Mouse (Mus musculus): ENCODE measurements at regions not wholly inside any gene's neighbourhood (a gene's known extent, or its start where the extent isn't known, plus 50 kb on each side); places are given as distances from the start of the nearest gene placed in this dataset. TPM values are rescaled to one million over a fixed set of nuclear protein-coding genes. Genes with fewer than 3 reads are reported as not detected.

GRCm38 (mm10) chr7:61878585-61878984 is 467.8 kb upstream of the Ndn start:
- Histone ChIP-seq H3K4me2 (replicated peaks) (no peak overlapping the region), H3K27ac (no peak overlapping the region; the same call in 1 of the 2 replicates), H3K27me3 (ENCODE audit: control insufficient read depth, insufficient read depth, low read length) (no peaks in the 10 kb centered on the region), H3K9ac (no peak overlapping the region), H3K4me1 (replicated peaks; ENCODE audit: control insufficient read depth, insufficient read depth, low read length) (peaks cover 6% of the 10 kb centered on the region; the same call in 1 of the 2 replicates), H3K36me3 (replicated peaks; ENCODE audit: control insufficient read depth, insufficient read depth) (peaks cover 8% of the 10 kb centered on the region), H3K9me3 (ENCODE audit: control insufficient read depth, low read length) (no peaks in the 10 kb centered on the region), H3K4me3 (replicated peaks; ENCODE audit: low read length) (no peak overlapping the region)
- no peak for ATAC-seq (ENCODE audit: low FRiP score)
- DNase-seq (ENCODE audit: low spot score) = no peak

MicroRNAs in the stretch of these regions (microRNA counts, 519-probe panel; counts per million panel counts)
- microRNA mmu-miR-344 = 4,913 counts per million, percentile 52 among the panel's probes with 10 or more counts

Small RNA genes lying in the stretch of these regions (microRNA-seq; reads per million reads assigned to microRNA genes)
- gene Gm22466 (not detected), gene Gm23490 (not detected), gene Gm23873 (1.1 reads per million), gene Gm23917 (not detected), gene Gm23962 (not detected), gene Gm25533 (not detected), gene Mir344 (not detected), gene Mir344b (5.5 reads per million, percentile 23 among the genes with 10 or more reads in this experiment), gene Mir344c (8.1 reads per million, percentile 27 among the genes with 10 or more reads in this experiment), gene Mir344d-1 (not detected), gene Mir344d-2 (not detected), gene Mir344d-3 (0.65 reads per million), gene Mir344e (4.4 reads per million, percentile 19 among the genes with 10 or more reads in this experiment), gene Mir344h-1 (not detected), gene Mir344h-2 (not detected)

Data from hindbrain, embryonic 14.5 days (tissue).